Mouse (Mus musculus) WW6 (cell line): Measurements from ENCODE around the gene D6Wsu163e.

Experiments
- DNase-seq: peaks from one replicate; pipeline ENCODE4 v3.0.0-alpha.2; 2013; ENCODE audit warnings: low read depth, low spot score

Gene D6Wsu163e

DNA sequence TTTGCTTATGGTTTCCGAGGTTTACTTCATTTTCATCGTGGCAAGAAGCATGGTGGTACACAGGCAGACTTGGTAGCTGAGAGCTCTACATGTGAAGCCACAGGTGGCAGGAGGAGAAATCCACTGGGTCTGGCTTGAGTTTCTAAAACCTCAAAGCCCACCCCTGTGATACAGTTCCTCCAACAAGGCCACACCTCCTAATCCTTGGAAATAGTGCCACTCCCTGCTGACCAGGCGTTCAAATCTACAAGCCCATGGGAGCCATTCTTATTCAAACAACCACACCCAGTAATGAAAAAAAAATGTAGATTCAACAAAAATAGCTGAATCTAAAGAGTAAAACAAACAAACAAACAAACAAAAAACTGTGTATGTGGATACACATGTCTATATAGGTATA is 65.9 kb downstream of the D6Wsu163e start:
- DNase-seq, result no peak

DNA sequence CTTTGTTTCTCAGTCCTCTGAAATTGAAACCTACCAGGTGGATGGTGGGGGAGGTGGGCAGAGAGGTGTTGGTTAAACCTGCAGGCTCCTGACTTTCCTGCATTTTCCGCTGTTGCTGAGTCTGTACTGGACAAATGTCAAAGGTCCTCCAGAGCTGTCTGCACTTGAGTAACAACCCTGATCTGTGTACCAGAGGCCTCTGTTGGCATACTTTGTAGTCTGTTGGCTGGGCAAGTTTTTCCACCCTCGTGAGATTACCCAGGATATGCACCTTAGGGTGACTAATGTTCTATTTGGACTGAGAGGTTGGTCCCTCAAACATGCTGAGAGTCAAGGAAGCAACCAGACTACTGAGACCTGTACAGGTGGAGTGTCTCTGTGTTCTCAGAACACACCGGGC is 66.8 kb downstream of the D6Wsu163e start:
- DNase-seq, result no peak

DNA sequence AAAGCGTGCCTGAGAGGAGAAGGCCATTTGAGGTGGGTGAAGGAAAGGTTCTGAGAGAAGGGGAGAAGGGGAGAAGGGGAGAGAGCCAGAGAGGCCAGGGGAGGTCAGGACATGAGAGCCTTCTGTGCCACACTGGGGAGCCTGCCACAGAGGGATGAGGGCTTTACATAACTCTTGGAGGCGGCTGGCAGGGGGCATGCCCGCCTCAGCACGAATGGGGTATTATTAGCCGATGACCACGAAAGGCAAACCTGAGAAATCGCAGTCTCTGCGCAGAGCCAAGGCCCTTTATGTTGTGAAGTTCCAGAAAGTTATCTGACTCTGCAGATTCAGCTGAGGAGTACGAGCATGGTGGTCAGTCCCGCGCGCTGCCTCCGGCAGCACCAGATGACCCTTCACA is 70.3 kb downstream of the D6Wsu163e start:
- DNase-seq, result no peak

DNA sequence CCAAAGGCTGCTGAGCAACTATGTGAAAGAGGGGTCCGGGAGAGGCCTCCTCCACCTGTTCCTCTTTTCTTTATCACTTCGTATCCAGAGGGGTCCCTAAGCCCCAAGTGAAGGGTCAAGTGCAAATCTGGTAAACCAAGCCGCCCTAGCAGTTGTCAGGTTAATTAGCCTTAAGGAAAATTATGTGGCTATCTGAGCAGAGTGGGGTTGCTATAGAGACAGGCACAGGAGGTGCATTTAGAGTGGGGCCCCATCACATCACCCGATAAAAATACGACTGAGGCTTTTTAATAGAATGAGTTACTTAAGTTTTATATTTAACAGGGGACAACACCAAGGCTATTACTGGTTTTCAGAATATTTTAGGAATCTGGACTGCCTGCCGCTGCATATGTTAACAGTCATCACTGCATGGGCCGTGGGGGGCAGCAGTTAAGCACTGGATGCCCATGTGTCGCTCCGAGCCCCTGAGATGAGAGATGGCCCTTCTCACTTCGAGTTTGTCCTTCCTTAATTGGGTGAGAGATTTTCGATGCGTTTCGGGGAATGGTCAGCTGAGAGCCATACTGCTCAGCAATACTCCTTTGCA is 72.3 kb downstream of the D6Wsu163e start:
- no peak for DNase-seq

DNA sequence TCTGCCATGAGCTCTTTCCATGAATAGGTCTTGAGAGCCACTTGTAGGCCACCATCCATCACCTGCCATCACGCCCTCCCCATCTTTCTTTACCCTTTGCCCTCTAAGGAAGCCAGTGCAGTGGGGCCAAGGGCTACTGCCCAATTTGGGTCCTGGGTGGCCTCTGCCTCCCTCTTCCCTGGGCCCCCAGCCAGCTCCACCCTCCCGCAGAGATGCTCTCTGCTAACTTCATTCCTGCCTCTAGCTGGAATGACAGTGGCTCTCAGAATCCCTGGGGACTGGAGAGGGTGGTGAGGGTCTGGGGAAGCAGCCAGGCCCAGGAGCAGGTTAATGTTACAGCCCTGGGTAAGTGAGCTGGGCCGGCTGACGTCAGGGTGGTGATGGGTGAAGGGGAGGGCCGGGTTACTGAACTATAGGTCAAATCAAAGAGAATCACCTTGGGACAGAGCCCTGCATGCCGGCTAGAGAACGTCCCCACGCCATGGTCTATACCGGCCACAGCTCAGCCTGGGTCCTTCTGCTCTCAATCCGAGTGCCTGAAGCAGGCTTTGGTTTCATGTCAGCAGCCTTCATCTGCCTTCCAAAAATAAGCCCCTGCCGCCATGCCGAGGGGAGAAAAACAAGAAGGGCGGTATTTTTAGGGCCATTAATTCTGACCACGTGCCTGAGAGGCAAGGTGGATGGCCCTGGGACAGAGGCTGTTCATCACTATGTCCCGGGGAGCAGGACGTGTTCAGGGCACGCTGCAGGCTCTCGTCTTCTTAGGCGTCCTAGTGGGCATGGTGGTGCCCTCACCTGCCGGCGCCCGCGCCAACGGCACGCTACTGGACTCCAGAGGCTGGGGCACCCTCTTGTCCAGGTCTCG is 75.4 kb downstream of the D6Wsu163e start, which contains the start of gene Fgf6:
Gene Fgf6 (plus strand): TSS at position 681 of the 865 bp plus-strand sequence.
- DNase-seq, result no peak

DNA sequence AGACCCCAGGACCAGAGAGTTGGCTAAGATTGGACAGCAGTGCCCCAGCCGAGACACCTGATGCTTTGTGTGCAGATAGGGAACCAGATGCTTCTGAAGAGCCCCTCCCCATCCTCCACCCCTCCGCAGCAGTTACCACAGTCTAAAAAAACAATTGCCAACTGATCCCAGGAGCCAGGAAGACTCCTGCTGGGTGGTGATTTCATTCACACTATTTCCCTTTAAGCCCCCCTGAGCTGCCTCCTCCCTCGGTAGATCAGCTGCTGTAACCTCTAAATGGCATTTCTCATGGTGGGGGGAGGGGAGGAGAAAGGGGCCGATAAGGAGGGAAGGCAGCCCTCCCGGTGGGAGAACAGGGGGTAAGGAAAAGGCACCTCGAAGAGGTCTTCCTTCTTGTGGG is 79.5 kb downstream of the D6Wsu163e start:
- no peak for DNase-seq

DNA sequence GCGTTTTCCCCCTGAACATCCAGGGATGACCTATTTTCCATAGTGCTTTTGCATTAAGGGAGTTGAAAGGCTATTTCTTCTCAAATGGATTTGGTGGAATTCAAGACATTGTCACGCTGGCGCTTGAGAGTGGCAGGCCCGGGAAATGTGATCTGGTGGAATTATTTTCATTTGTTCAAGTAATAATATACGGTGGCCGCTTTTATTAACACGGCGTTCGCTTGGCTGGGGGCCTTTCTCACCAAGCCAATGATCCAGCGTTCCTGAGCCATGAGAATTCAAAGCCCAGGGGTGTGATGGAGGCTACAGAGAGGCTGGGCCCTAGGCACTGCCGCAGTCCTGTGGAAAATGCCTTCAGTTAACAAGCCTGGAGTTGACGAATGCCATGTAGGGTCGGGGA is 80.7 kb downstream of the D6Wsu163e start:
- no peak for DNase-seq

DNA sequence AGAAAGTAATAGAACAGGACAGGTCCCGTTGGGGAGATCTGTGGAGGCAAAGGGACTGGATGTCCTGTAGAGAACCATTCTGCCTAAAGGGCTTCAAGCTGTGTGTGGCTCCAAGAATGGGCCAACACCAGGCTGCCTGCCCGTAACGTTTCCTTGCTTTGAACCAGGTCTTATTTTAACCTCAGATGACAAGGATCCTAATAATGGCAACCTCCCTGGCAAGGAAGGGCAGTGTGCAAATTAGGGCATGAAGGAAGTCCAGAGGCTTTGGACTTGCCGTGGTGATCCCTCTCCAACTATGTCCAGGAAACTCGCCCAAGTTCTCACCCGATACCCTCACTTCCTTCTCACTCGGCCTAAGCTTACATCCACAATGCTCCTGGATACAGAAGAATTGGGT is 85.1 kb downstream of the D6Wsu163e start:
- no peak for DNase-seq
